Mouse (Mus musculus) heart, postnatal 10 days (tissue): ENCODE measurements around the gene Olfr1033. TPM values are rescaled to one million over a fixed set of nuclear protein-coding genes. Genes with fewer than 3 reads are reported as not detected.
"Not testable (repeated sequence)": the region's sequence is repeated elsewhere in the genome, so short reads cannot be mapped to it uniquely, and the experiment has no call there.

ENCODE experiments used
- DNase-seq, 2 experiments: peaks; one replicate each; pipeline ENCODE4 v3.0.0; 2021
- intact Hi-C: fragments of 180-260 bp; cut with DNase I; formaldehyde crosslinking; loops from one replicate; pipeline ENCODE4 v1.15.1; 2025
- total RNA-seq, 2 experiments: library from RNA; stranded (reverse); gene quantifications; 2 replicates each; pipeline ENCODE4 v1.2.3; 2021

The Olfr1033 gene
- total RNA-seq = 1 to 10 TPM; 1.2 to 8.1 TPM

DNA sequence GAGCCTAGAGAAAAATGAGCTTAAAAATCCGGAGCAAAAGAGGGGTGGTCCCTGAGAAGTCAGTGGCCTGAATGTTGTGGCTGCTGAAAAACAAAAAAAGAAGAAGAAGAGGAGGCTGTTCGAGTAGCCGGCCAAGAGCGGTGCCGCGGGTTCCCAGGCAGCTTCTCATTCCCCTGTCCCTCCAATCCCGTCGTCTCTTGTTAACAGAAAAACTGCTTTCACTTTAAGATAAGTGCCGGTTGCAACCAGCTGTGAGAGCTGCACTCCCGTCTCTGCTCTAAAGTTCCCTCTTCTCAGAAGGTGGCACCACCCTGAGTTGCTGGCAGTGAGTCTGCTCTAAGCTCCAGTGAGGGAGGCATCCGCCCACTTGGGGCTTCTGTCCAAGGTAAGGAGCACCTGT, at the start of gene Olfr1033:
Olfr1033 (plus strand) TSS at position 228 of the 400 bp plus-strand sequence.
- intact Hi-C loops = not testable (repeated sequence)
- peak; percentile 37 to 48 for DNase-seq

DNA sequence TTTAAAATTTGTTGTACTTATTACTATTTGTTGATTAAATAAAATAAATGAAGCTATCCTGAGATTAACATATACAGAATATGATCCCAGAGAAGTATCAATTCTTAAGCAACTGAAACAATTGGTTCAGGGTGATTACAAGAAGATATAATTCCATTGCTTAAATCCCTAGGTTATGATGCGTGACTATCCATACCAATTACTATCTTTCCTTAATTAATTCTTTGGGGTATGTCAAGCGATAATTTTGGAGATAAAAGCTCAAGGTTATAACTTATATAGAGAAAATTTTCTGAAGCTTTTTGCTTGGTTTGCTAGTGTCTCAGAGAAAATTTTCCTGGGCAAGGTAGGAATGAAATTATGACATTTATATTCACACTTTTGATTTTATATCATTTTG, 46.8 kb upstream of the Olfr1033 start, which contains the start of gene Olfr1029:
Olfr1029 (plus strand) TSS at position 301 of the 400 bp plus-strand sequence.
- intact Hi-C loops = no loop called here

DNA sequence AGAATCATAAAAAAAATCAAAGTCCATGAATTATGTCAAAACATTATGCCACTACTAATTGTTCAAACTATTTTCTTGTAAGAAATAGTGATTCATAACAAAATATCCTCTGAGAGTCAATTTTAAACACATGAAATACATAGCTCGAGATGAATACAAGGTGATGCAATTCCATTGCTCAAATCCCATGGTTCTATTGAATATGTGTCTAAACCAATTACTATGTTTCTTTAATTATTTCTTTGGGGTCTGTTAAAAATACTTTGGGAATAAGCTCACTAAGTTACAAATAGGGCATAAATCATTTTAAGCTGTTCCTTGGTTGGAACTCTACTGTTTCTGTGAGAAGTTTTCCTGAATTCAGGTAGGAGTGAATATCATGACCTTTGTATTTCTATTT, 41.5 kb upstream of the Olfr1033 start, which contains the start of gene Olfr1030:
Olfr1030 (plus strand) TSS at position 301 of the 400 bp plus-strand sequence.
- intact Hi-C loops = no loop called here
- no peak for DNase-seq

More for the DNA sequence above, 46.8 kb upstream of the Olfr1033 start, which contains the start of gene Olfr1029:
- no peak for DNase-seq

DNA sequence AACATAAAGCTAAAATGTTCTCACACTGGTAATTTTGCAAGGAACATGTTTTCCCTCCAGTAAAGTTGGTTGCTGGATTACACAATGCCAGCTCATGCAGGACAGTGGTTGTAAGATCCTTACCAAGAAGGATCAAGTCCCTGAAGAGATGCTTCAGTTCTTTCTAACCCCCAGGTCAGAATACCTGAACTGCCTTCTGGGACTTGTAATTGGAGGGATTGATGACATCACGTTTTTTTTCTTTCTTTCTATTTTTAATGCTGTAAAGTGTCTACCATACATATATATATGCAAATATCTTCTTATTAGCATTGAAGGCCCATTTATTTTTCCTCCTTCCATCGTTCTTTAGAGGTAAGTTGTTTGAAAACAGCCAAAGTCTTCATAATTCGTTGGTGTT, 30.4 kb upstream of the Olfr1033 start, which contains the start of gene Olfr1031:
Olfr1031 (plus strand) TSS at position 301 of the 400 bp plus-strand sequence.
- intact Hi-C loops = no loop called here
- no peak for DNase-seq

DNA sequence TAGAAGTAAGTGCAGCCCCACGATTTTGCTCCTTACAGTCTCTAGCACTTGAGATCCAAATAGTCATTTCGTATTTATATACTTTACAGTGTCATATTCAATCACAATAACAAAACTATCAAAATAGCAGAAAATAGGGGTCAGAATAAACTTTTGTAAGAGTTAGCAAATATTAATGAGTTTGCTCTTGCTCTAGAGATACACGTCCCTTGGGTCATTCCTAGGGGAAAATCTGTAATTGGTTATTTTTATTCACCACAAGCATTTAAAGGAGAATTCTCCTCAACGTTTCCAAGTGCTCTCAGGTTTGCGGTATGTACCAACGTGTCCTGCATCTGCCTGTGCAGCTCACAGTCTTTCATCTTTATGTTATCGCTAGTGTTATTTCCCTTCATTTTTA, 15.2 kb upstream of the Olfr1033 start, which contains the start of gene Olfr1032:
Olfr1032 (plus strand) TSS at position 301 of the 400 bp plus-strand sequence.
- intact Hi-C loops = no loop called here
- DNase-seq = no peak

DNA sequence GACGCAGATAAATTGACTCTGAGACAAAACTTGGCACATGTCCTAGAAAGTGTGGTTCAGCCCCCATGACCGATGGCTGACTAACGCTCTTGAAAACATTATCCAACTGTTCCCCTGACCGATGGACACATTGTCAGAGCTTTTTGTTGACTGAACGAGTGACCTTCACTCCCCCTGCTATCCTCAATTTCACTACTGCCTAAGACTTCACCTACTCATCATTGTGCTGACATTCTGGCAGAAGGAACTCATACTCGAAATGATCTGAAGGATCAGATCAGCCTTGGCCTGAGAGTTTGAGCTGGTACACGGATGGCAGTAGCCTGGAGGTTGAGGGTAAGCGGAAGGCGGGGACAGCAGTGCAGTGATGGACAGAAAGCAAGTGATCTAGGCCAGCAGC, 1.1 kb downstream of the Olfr1033 start:
- DNase-seq, intact Hi-C loops: not testable (repeated sequence)

DNA sequence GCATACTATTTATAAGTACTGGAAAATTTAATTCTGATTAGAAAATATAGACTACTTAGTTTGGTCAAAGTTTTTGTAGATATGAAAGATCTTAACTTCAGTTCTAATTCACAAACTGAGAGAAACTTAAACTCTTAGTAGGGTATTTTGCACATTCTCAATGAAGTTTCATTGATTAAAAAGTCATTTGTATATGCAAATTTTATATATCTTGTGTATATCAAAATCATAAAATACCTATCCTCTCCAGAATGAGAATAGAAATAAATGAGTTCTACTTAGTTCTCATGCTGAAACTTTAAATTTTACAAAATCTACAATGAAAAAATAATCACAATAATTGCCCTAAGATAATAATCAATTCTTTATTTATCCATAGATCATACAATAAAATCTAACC, 25.1 kb downstream of the Olfr1033 start, which contains the start of gene Olfr1034:
Olfr1034 (plus strand) TSS at position 301 of the 400 bp plus-strand sequence.
- no peak for DNase-seq
- intact Hi-C loops = no loop called here

DNA sequence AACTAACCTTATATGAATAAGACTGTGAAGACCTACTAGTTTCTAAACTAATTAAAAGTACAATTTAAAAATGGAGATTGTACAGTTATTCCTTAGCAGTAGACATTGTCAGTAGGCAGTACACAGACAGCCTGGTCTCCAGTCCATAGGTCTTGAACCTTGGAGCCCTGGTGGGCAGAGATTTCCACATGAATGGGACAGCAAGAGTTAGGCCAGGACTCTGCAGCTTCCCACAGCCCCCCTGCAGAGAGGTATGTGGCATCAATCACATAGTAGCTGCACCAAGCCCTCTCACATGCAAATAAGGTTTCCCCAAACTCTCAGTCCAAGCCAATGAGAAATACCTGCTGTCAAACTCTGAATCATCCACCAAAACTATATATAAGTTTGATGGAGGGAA, 30.3 kb downstream of the Olfr1033 start:
- intact Hi-C loops, DNase-seq: not testable (repeated sequence)

DNA sequence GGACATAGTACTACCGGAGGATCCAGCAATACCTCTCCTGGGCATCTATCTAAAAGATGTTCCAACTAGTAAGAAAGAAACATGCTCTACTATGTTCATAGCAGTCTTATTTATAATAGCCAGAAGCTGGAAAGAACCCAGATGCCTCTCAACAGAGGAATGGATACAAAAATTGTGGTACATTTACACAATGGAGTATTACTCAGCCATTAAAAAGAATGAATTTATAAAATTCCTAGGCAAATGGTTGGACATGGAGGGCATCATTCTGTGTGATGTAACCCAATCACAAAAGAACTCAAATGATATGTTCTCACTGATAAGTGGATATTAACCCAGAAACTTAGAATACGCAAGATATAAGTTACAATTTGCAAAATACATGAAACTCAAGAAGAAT, 43.3 kb downstream of the Olfr1033 start:
- intact Hi-C loops, DNase-seq: not testable (repeated sequence)

DNA sequence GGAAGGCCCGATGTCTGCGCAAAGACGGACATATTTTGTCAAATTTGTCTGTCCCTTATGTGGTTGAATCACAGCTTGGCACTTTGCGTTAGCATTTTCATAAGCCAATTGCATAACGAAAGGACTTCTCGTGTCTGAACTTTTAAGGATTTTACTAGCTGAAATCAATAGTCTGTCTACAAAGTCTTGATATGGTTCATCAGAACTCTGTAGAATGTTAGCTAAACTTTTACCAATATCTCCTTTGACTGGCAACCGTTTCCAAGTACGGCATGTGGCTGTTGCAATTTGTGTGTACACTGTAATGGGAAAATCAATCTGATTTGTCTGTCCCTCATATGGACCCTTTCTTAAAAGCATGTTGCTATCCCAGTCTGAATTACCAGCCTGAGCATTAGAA, 49.8 kb downstream of the Olfr1033 start:
- DNase-seq = no peak
- intact Hi-C loops = no loop called here

DNA sequence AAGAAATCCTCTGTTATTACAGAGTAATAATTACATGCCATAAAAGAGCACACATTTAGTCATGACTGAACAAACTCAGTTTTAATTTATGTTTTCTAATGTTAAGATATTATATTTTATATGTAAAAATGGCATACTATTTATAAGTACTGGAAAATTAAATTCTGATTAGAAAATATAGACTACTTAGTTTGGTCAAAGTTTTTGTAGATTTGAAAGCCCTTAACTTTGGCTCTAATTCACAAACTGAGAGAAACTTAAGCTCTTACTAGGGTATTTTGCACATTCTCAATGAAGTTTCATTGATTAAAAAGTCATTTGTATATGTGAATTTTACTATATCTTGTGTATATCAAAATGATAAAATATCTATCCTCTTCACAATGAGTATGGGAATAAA, 53.3 kb downstream of the Olfr1033 start, which contains the start of gene Olfr1036:
Olfr1036 (plus strand) TSS at position 301 of the 400 bp plus-strand sequence.
- DNase-seq, intact Hi-C loops: not testable (repeated sequence)

DNA sequence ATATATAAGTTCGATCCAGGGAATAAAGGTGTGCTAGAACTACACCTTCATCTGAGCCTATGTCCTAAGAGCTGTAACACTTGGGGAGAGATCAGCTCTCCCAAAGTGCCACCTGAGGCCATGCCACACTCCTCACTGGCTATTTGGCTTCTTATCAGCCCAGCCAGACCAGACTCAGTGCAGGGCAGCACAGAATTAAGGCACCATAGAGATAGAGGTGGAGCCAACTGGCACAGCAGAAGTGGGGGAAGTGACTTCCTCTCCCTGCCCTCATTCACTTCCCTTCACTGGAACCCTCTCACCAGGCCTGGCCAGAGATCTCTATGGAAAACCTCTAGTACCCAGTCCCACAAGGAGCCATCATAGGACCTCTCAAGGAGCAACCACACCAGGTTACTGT, 60.0 kb downstream of the Olfr1033 start:
- DNase-seq, intact Hi-C loops: not testable (repeated sequence)

DNA sequence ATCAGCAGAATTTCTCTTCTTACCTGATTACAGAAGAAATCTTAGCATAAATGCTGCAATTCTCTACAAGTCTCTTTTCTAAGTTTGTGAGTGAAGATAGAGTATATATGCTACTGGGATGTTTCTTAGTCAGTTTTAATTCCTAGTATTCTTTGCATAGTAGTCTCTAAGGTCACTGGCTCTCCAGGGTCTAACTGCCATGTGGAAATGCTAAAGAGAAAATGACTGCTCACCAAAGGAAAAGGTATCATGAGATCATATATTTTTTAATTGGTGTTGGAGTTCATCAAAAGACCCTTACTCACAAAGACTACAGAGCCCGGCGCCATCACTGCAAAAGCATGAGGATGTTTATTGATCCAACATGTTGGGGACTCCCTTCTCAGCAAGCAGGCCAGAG, 66.9 kb downstream of the Olfr1033 start, which contains the start of gene Olfr1037:
Olfr1037 (minus strand) TSS at position 101 of the 400 bp plus-strand sequence.
- intact Hi-C loops = no loop called here

More for the DNA sequence above, 66.9 kb downstream of the Olfr1033 start, which contains the start of gene Olfr1037:
- no peak for DNase-seq

Other genes with a start within 250 kb of the Olfr1033 start
- not detected for gene Olfr1014, start 247.9 kb upstream of the Olfr1033 start, total RNA-seq
- not detected for gene Olfr1015, start 238.6 kb upstream of the Olfr1033 start, total RNA-seq
- gene Olfr1016, start 218.1 kb upstream of the Olfr1033 start, total RNA-seq = not detected
- not detected for gene Olfr1018, start 202.2 kb upstream of the Olfr1033 start, total RNA-seq
- not detected for gene Olfr1019, start 175.2 kb upstream of the Olfr1033 start, total RNA-seq
- not detected for gene Olfr1020, start 173.6 kb upstream of the Olfr1033 start, total RNA-seq
- gene Olfr1022, start 152.0 kb upstream of the Olfr1033 start, total RNA-seq = not detected
- gene Olfr1023, start 135.0 kb upstream of the Olfr1033 start, total RNA-seq = not detected
- gene Olfr1024, start 115.6 kb upstream of the Olfr1033 start, total RNA-seq = not detected
- not detected for gene Olfr1025-ps1, start 105.4 kb upstream of the Olfr1033 start, total RNA-seq
- not detected for gene Olfr1026, start 99.1 kb upstream of the Olfr1033 start, total RNA-seq
- gene Olfr1028, start 70.2 kb upstream of the Olfr1033 start, total RNA-seq = not detected
- not detected for gene Olfr1029, start 46.7 kb upstream of the Olfr1033 start, total RNA-seq
- gene Olfr1030, start 41.4 kb upstream of the Olfr1033 start, total RNA-seq = not detected
- gene Olfr1031, start 30.3 kb upstream of the Olfr1033 start, total RNA-seq = not detected
- not detected for gene Olfr1032, start 15.1 kb upstream of the Olfr1033 start, total RNA-seq
- under 1 TPM; 0.10 to 0.17 TPM for gene Olfr1034, start 25.2 kb downstream of the Olfr1033 start, total RNA-seq
- gene Olfr1036, start 53.4 kb downstream of the Olfr1033 start, total RNA-seq = not detected
- not detected for gene Olfr1037, start 66.8 kb downstream of the Olfr1033 start, total RNA-seq
- not detected for gene Olfr1039, start 115.3 kb downstream of the Olfr1033 start, total RNA-seq
- not detected for gene Olfr1040, start 126.1 kb downstream of the Olfr1033 start, total RNA-seq
- not detected for gene Olfr1042, start 141.2 kb downstream of the Olfr1033 start, total RNA-seq
- not detected for gene Olfr1043, start 146.9 kb downstream of the Olfr1033 start, total RNA-seq
- gene Olfr1044, start 157.2 kb downstream of the Olfr1033 start, total RNA-seq = not detected
- gene Olfr52, start 165.1 kb downstream of the Olfr1033 start, total RNA-seq = not detected
- not detected for gene Olfr1045, start 182.4 kb downstream of the Olfr1033 start, total RNA-seq
- not detected for gene Olfr1046, start 198.7 kb downstream of the Olfr1033 start, total RNA-seq
- gene Olfr1047, start 210.8 kb downstream of the Olfr1033 start, total RNA-seq = not detected
- gene Olfr1048, start 219.7 kb downstream of the Olfr1033 start, total RNA-seq = not detected
- gene Olfr1049, start 237.7 kb downstream of the Olfr1033 start, total RNA-seq = not detected